Mouse (Mus musculus): Measurements from ENCODE around the gene Arhgap21. TPM values are rescaled to one million over a fixed set of nuclear protein-coding genes. Genes with fewer than 3 reads are reported as not detected.

Arhgap21 gene
- polyA plus RNA-seq, 1 experiment from 2014 or later, result 16.7 TPM

- Histone ChIP-seq H3K27me3 (no peaks in the 10 kb centered on the region), H3K9ac (replicated peaks) (no peak overlapping the region), H3K9me3 (no peaks in the 10 kb centered on the region), H3K4me1 (replicated peaks) (no peaks in the 10 kb centered on the region), H3K4me2 (no peak overlapping the region), H3K36me3 (no peaks in the 10 kb centered on the region), H3K27ac (no peak overlapping the region), H3K4me3 (replicated peaks) (no peak overlapping the region)
- ATAC-seq (ENCODE audit: insufficient number of reproducible peaks, insufficient read depth, low FRiP score, low TSS enrichment, low read depth), result no peak
These were observed 142.4 kb downstream of the Arhgap21 start for GRCm38 (mm10) chr2:20826258-20826657.

GRCm38 (mm10) chr2:20818226-20818625 lies 150.5 kb downstream of the Arhgap21 start:
- Histone ChIP-seq H3K9me3 (no peaks in the 10 kb centered on the region), H3K27me3 (no peaks in the 10 kb centered on the region), H3K9ac (replicated peaks) (no peak overlapping the region), H3K27ac (no peak overlapping the region), H3K4me1 (replicated peaks) (no peaks in the 10 kb centered on the region), H3K4me2 (no peak overlapping the region), H3K36me3 (no peaks in the 10 kb centered on the region), H3K4me3 (replicated peaks) (no peak overlapping the region)
- ATAC-seq (ENCODE audit: insufficient number of reproducible peaks, insufficient read depth, low FRiP score, low TSS enrichment, low read depth), result no peak
- 76% methylated on average over 7 of the region's 7 CpGs for WGBS

- Histone ChIP-seq H3K9ac (replicated peaks) (no peak overlapping the region), H3K4me3 (replicated peaks) (no peak overlapping the region), H3K4me1 (replicated peaks) (no peaks in the 10 kb centered on the region), H3K36me3 (no peaks in the 10 kb centered on the region), H3K27ac (no peak overlapping the region), H3K9me3 (no peaks in the 10 kb centered on the region), H3K27me3 (no peaks in the 10 kb centered on the region), H3K4me2 (no peak overlapping the region)
- ATAC-seq (ENCODE audit: insufficient number of reproducible peaks, insufficient read depth, low FRiP score, low TSS enrichment, low read depth), result no peak
- WGBS, result 87% methylated on average over 2 of the region's 2 CpGs
These were observed 154.7 kb downstream of the Arhgap21 start for GRCm38 (mm10) chr2:20813986-20814385.

GRCm38 (mm10) chr2:20811506-20811905 lies 157.2 kb downstream of the Arhgap21 start:
- no peaks in the 10 kb centered on the region for H3K4me1 ChIP-seq (replicated peaks)
- ATAC-seq (ENCODE audit: insufficient number of reproducible peaks, insufficient read depth, low FRiP score, low TSS enrichment, low read depth), result no peak
- no peak overlapping the region for H3K4me2 ChIP-seq
- 85% methylated on average over 8 of the region's 8 CpGs for WGBS
- no peaks in the 10 kb centered on the region for H3K9me3 ChIP-seq
- no peaks in the 10 kb centered on the region for H3K27me3 ChIP-seq
- H3K27ac ChIP-seq, result no peak overlapping the region
- H3K9ac ChIP-seq (replicated peaks), result no peak overlapping the region
- no peak overlapping the region for H3K4me3 ChIP-seq (replicated peaks)
- H3K36me3 ChIP-seq, result no peaks in the 10 kb centered on the region

GRCm38 (mm10) chr2:20801236-20801890 lies 167.3 kb downstream of the Arhgap21 start:
- no peak overlapping the region for H3K9ac ChIP-seq (replicated peaks)
- WGBS, result 69% methylated on average over 8 of the region's 8 CpGs
- H3K27ac ChIP-seq, result no peak overlapping the region
- H3K9me3 ChIP-seq, result no peaks in the 10 kb centered on the region
- H3K4me3 ChIP-seq (replicated peaks), result no peak overlapping the region
- no peaks in the 10 kb centered on the region for H3K36me3 ChIP-seq
- H3K27me3 ChIP-seq, result no peaks in the 10 kb centered on the region
- ATAC-seq (ENCODE audit: insufficient number of reproducible peaks, insufficient read depth, low FRiP score, low TSS enrichment, low read depth), result no peak
- no peak overlapping the region for H3K4me2 ChIP-seq
- no peaks in the 10 kb centered on the region for H3K4me1 ChIP-seq (replicated peaks)

Other genes starting within 250 kb of the Arhgap21 start
- 0.37 TPM in 1 of 2 replicates, not detected in the other for gene Enkur, start 236.5 kb upstream of the Arhgap21 start, polyA plus RNA-seq (2016; fragmentation: Nextera tagmentation; extraction: Ambion mirVana)
- 7.0 and 8.4 TPM in 2 replicates for gene Thnsl1, start 236.8 kb upstream of the Arhgap21 start, polyA plus RNA-seq (2016; fragmentation: Nextera tagmentation; extraction: Ambion mirVana)

Data from limb, embryonic 12.5 days (tissue).